Mouse (Mus musculus) megakaryocyte, embryonic 14.5 days (primary cell): Measurements from ENCODE around the gene Fbxw8.

Experiments
- FLI1 ChIP-seq: IDR thresholded peaks from 2 replicates; pipeline ENCODE4 v1.6.1; 2012; ENCODE audit warnings: low read length, inconsistent platforms, mixed read lengths
- GATA1 ChIP-seq: IDR thresholded peaks from 3 replicates; pipeline ENCODE4 v1.6.1; 2012; ENCODE audit warnings: mixed read lengths, low read length, inconsistent platforms, borderline replicate concordance

- TF ChIP-seq FLI1, result no peak
- no peak for TF ChIP-seq GATA1
Observed at GRCm38 (mm10) chr5:118066828-118067227, 88.4 kb downstream of the Fbxw8 start.
